Mouse (Mus musculus) heart, postnatal 0 days (tissue): ENCODE measurements around the gene Zfp710.

Source experiments
- CTCF ChIP-seq: IDR thresholded peaks from 2 replicates; pipeline ENCODE4 v1.5.1; 2016; ENCODE audit warnings: antibody characterized with exemption, control low read depth, low read depth
- EP300 ChIP-seq: IDR thresholded peaks from 2 replicates; pipeline ENCODE4 v1.6.1; 2016; ENCODE audit warnings: antibody characterized with exemption, low read depth

GRCm38 (mm10) chr7:80090191-80091003, 65.8 kb downstream of the Zfp710 start:
- no peak for TF ChIP-seq CTCF
- TF ChIP-seq EP300: no peak
